Mouse (Mus musculus) thymus, adult 18-20 months (tissue): Measurements from ENCODE around the gene Rad54l.
A peak's percentile ranks its signal among the peaks of the same experiment; 100 is the strongest.

ENCODE experiments used
- DNase-seq, 2 experiments: peaks; one replicate each; pipeline ENCODE4 v3.0.0; 2022; ENCODE audit warnings: mixed read lengths in 2 of 2

Rad54l gene

GRCm38 (mm10) chr4:116123602-116124519 lies at the start of gene Rad54l, which contains the start of gene Pomgnt1:
TSS of gene Rad54l (minus strand) at chr4:116123690.
TSS of gene Pomgnt1 (plus strand) at chr4:116123840.
- DNase-seq = peak; percentile 63 to 71

DNA sequence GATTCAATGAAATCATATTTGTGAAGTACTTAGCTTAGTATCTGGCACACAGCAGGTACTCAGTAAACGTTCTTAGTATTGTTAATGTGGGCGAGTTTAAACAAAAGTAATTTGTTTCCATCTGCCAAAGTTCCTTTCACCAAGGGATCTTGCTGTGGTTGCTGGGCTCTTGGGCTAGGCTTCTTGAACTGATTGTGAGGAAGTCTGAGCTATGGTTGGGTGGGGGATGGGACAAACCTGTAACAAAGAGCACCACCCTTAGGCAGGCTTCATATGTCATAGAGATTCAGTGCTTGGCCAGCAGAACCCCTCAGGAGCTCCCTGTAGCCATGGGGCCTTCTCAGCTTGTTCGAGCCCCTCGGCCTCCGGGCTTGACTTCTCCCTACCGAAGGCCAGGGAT lies 49.6 kb upstream of the Rad54l start, which contains the start of the genes 1700042G07Rik and Gm49337:
Gene 1700042G07Rik, plus strand, starts transcription at position 301 of the 400 bp plus-strand sequence.
Gene Gm49337, plus strand, starts transcription at position 313 of the 400 bp plus-strand sequence.
- no peak for DNase-seq

DNA sequence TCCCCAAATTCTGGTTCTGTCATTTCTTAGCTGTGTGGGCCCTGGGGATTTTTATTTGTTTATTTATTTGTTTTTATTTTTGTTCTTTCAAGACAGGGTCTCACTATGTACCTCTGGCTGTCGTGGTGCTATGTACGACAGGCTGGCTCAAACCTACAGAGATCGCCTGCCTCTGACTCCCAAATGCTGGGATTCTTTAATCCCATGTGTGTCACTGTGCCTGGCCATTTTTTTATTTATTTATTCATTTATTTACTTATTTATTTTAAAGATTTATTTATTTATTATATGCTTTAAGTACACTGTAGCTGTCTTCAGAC lies 45.8 kb upstream of the Rad54l start:
- DNase-seq = no peak

DNA sequence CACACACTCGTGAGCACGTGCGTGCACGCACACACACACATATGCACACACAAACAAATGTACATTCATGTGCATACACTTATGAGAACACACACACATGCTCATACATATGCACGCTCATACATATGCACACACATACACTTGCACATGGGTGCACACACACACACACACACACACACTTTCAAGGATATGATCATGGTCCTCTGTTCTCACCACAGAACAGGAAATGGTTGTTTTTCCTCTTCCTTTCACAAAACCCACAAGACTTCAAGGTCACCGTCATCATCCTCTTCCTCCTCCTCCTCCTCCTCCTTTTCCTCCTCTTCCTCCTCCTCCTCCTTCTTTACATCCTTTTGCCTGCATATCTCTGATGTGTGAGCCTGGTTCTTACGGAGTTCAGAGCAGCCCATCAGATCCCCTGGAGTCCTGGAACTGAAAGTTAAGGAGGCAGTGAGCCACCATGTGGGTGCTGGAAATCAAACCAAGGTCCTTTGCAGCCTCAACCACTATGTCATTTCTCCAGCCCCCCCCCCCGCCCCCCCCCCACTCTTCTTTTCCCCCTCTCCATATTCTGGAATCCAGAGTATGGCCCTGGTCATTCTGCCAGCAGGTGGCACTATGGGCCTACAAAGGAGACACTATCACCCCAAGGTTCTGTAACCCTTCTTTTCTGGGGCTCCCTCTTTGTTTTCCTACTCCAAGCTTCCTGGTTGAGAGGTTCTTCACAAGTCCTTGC lies 45.3 kb upstream of the Rad54l start:
- DNase-seq = peak in 1 of 2 experiments; percentile 43

DNA sequence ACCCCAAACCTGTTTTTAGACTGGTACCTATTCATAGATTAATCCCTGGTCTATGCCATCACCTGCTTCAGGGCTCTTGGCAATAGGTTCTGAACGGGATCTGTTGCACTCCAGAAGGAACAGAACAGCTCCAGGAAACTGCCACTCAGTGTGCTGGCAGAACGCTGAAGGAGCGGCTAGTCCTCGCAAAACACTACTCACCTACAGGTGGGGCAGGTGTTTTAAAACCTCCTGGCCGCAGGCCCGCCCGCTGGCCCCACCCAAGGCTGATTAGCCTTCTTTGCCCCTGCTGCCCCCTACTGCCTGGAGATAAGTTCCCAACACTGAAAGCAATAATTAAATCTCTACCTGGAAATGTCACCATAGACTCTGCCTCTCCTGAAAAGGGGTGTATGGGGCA lies 43.9 kb upstream of the Rad54l start, which contains the start of gene Tspan1:
Gene Tspan1, minus strand, starts transcription at position 198 of the 400 bp plus-strand sequence.
- no peak for DNase-seq

- no peak for DNase-seq
Measured at GRCm38 (mm10) chr4:116165708-116166407, 42.4 kb upstream of the Rad54l start.

GRCm38 (mm10) chr4:116164759-116165554 lies 41.5 kb upstream of the Rad54l start:
- no peak for DNase-seq

GRCm38 (mm10) chr4:116162142-116162541 lies 38.7 kb upstream of the Rad54l start:
- no peak for DNase-seq

- DNase-seq = no peak
Measured at GRCm38 (mm10) chr4:116160769-116161168, 37.3 kb upstream of the Rad54l start.

DNA sequence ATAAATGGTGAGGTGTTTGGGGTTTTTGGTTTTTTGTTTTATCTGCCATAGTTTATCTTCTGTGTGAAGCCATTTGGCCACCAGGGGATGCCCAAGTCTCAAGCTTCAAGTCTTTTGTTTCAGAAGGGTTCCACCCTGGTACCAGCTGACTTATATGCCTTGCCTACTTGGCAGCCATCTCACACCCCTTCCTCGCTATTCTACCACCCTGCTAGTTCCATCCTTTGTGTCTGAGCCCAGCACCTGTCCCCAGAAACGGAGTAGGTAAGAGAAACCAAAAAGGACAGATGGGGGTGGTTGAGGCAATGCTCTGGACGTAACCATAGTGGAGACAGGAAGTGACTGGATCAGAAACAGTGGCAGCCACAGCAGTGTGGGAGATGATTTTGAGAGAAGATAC lies 36.4 kb upstream of the Rad54l start:
- DNase-seq = no peak

GRCm38 (mm10) chr4:116157882-116158281 lies 34.4 kb upstream of the Rad54l start:
- DNase-seq = no peak

DNA sequence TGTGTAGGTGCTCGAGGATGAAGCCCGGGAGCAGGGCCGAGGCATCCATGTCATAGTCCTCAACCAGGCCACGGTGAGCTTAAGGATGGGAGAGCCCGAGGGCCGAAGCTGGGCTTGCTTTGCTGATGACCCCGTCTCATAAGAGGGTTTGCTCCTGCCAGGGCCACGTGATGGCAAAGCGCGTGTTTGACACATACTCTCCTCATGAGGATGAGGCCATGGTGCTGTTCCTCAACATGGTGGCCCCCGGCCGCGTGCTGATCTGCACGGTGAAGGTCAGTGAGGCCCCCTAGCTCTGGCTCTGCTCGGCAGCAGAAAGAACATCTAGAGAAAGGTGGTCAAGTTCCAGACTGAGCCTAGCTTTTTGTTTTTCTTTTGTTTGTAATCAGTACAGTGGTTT lies 29.2 kb upstream of the Rad54l start:
- DNase-seq = no peak

GRCm38 (mm10) chr4:116151238-116151637 lies 27.7 kb upstream of the Rad54l start, which contains the start of gene Lurap1:
TSS of gene Lurap1 (minus strand) at chr4:116151338.
- DNase-seq = no peak

- DNase-seq = no peak
Measured at GRCm38 (mm10) chr4:116150862-116151221, 27.4 kb upstream of the Rad54l start.

GRCm38 (mm10) chr4:116150156-116150861 lies 26.8 kb upstream of the Rad54l start:
- DNase-seq = peak; percentile 32 to 33

DNA sequence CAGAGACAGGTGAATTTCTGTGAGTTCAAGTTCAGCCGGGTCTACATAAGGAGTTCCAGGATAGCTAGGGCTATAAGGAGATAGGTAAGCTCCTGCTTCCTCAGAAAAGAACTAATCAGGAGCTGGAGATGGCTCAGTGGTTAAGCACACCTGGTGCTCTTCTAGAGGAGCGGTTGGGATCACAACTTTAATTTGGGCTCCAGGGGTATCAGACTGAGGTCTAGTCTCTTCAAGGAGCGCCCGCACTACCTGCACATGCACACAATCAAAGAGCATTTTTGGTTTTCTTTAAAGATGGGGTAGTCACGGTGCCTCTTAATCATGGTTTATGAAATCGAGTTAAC lies 26.3 kb upstream of the Rad54l start:
- DNase-seq = no peak

- peak; percentile 31 to 34 for DNase-seq
Measured at GRCm38 (mm10) chr4:116143891-116144717, 20.6 kb upstream of the Rad54l start.

GRCm38 (mm10) chr4:116143317-116143811 lies 19.9 kb upstream of the Rad54l start:
- DNase-seq = no peak

DNA sequence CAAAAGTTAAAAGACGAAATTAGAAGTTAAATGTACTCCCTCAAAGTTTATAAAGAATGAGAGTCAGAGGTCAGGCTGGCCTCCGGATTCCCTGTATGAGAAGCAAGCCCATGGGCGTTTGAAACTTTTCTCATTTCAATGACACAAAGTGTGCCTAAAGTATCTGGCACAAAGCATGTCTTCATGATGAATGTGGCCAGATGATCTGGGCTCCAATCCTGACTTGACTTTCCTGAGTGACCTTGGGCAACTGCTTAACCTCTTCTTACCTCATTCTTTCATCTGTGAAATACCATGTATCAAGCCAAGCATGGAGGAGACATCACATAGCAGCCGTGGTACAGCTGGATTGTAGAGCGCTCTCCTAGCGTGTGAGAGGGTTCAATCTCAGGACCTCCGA lies 18.8 kb upstream of the Rad54l start:
- DNase-seq = no peak

DNA sequence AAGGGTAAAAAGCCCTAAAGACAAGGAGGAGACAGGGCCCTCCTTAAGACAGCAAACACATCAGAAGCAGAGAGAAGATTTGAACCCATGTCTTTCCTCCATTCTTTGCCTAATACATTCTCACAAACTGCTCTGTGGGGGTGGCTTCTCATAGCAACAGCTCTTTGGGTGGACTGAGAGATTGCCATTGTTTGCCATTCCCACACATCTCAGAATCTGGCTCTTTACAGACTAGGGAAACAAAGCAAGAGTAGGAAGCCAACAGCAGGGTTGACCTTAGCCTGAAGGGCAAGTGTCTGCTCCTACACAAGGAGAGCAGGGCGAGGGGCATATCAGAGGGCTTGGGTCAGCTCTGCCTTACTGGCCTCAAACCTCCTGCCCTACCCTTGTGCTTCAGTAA lies 18.2 kb upstream of the Rad54l start:
- no peak for DNase-seq
